Mouse (Mus musculus) erythroblast, embryonic 14.5 days (primary cell): ENCODE results near the gene Cenpu.

Source experiments
- GATA1 ChIP-seq: IDR thresholded peaks from 2 replicates; pipeline ENCODE4 v1.6.1; 2012; ENCODE audit warnings: low read length, inconsistent platforms, mixed read lengths
- TAL1 ChIP-seq: IDR thresholded peaks from 3 replicates; pipeline ENCODE4 v1.6.1; 2012; ENCODE audit warnings: low read length, inconsistent platforms, mixed read lengths

DNA sequence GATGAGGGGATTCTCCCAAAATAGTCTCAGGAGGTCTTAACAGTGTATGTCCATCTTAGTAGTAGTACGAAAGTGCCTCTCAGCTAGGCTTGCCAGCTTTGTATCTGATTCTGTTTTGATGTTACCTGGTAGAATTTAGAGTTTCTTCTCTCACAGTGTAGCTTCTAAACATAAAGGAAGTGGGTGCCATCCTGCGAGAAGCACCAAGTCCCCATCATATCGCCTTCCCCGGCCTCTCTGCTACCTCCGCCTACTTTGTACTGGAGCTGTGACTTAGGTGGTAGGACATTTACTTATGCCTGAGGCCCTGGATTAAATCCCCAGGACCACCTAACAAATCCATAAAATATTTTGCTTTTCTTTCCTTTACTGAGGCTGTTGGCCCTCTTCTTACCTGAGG is 74.8 kb downstream of the Cenpu start:
- TF ChIP-seq TAL1 (no peak), GATA1 (no peak)
